Mouse (Mus musculus): ENCODE data around the gene Mafb. TPM values are rescaled to one million over a fixed set of nuclear protein-coding genes. Genes with fewer than 3 reads are reported as not detected.
A peak's percentile ranks its signal among the peaks of the same experiment; 100 is the strongest.

The Mafb gene
- polyA plus RNA-seq (2015; fragmentation: Nextera tagmentation; extraction: Ambion mirVana) = 20.7 and 22.3 TPM in 2 replicates

DNA sequence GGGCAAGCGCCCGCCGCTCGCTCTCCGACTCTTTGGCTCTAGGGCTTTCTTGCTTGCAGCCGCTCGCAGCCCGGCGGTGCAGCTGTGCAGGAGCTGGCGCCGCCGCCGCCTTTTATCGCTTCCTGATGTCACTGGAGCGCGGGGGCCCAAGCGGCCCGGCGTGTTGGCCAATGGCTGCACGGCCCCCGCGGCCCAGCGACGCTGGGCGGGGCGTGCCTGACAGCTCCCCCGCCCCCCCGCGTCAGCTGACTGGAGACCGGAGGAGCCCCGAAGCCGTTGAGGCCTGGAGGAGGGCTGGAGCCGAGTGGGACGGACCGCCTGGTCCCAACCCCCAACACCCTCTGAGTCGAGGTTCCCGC, at the start of gene Mafb:
Gene Mafb (minus strand): TSS at position 86 of the 359 bp plus-strand sequence.
- Histone ChIP-seq H3K36me3 (no peaks in the 10 kb centered on the region), H3K9ac (peak within 1 kb of the TSS; percentile 80), H3K9me3 (no peaks in the 10 kb centered on the region), H3K4me1 (replicated peaks) (peaks cover 60% of the 10 kb centered on the region), H3K27me3 (peaks cover 83% of the 10 kb centered on the region), H3K4me3 (peak within 1 kb of the TSS; percentile 57), H3K4me2 (peak within 1 kb of the TSS; percentile 81), H3K27ac (replicated peaks) (peak within 1 kb of the TSS; percentile 84)
- peak; percentile 93 for ATAC-seq (ENCODE audit: low read depth)
- 2% methylated on average over 26 of the region's 37 CpGs for WGBS

DNA sequence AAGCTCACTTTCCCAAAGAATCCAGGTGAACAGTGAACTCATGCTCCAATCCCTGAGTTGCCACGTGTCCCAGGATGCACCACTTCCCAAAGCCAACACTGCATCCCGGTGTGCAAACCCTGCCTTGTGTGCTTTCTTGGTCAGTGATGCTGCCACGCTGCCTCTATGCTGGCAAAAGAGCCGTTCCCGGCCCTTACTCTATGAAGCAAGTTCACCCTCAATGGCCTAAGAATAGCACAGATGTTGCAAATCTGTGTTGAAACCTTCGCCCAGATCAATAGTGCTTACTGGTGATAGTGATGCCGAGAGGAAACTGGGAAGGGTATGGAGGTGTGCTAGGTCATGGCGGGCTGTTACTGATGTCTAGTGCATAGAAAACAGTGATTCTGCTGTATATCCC, 48.3 kb upstream of the Mafb start:
- no peaks in the 10 kb centered on the region for H3K36me3 ChIP-seq
- no peak for ATAC-seq (ENCODE audit: low read depth)
- WGBS = 97% methylated on average over 8 of the region's 8 CpGs
- no peaks in the 10 kb centered on the region for H3K9me3 ChIP-seq
- H3K4me3 ChIP-seq = no peak overlapping the region
- H3K9ac ChIP-seq = no peak overlapping the region
- H3K27me3 ChIP-seq = peaks cover 18% of the 10 kb centered on the region
- peaks cover 12% of the 10 kb centered on the region; the same call in 1 of the 2 replicates for H3K4me1 ChIP-seq (replicated peaks)
- no peak overlapping the region for H3K4me2 ChIP-seq
- no peak overlapping the region for H3K27ac ChIP-seq (replicated peaks)

DNA sequence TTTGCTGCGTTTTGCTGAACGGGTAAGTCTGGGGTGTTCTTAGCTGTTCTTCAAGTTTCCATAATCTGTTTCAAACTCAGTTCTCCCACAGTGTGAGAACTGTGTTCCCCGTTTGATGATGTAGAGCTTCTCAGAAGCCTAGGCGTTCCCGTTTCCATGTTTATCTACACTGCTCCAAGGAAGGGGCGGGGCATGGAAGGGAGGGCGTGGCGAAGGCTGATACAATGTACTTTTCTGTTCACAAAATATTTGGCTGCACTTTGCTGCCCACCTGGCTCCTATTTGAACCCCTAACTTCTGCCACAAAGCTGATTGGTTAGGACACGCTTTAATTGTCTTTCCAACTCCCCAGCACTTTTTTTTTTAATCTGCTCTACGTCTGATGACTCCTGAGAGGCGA, 47.9 kb upstream of the Mafb start:
- Histone ChIP-seq H3K9me3 (no peaks in the 10 kb centered on the region), H3K4me2 (no peak overlapping the region), H3K4me1 (replicated peaks) (peaks cover 12% of the 10 kb centered on the region; the same call in 1 of the 2 replicates), H3K27me3 (peaks cover 18% of the 10 kb centered on the region), H3K4me3 (no peak overlapping the region), H3K27ac (replicated peaks) (no peak overlapping the region), H3K9ac (no peak overlapping the region), H3K36me3 (no peaks in the 10 kb centered on the region)
- no peak for ATAC-seq (ENCODE audit: low read depth)
- 93% methylated on average over 11 of the region's 11 CpGs for WGBS

DNA sequence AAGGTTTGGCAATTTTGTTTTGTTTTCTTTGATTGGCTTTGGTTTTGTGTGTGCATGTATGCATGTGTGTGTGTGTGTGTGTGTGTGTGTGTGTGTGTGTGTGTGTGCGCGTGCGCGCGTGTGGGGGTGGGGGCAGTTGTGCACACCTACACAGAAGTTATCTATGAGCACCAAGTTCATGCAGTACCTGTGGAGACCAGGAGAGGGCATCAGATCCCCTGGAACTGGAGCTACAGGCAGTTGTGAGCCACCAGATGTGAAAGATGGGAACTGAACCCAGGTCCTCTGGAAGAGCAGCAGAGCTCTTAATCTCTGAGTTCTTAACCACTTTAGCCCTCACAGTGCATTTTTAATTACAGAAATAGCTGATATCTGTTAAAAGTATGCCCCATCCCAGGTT, 47.1 kb upstream of the Mafb start:
- H3K4me2 ChIP-seq = no peak overlapping the region
- peaks cover 15% of the 10 kb centered on the region for H3K27me3 ChIP-seq
- H3K9me3 ChIP-seq = no peaks in the 10 kb centered on the region
- no peak overlapping the region for H3K4me3 ChIP-seq
- WGBS = 94% methylated on average over 5 of the region's 5 CpGs
- H3K36me3 ChIP-seq = no peaks in the 10 kb centered on the region
- no peak for ATAC-seq (ENCODE audit: low read depth)
- no peak overlapping the region for H3K9ac ChIP-seq
- peaks cover 12% of the 10 kb centered on the region; the same call in 1 of the 2 replicates for H3K4me1 ChIP-seq (replicated peaks)
- H3K27ac ChIP-seq (replicated peaks) = no peak overlapping the region

DNA sequence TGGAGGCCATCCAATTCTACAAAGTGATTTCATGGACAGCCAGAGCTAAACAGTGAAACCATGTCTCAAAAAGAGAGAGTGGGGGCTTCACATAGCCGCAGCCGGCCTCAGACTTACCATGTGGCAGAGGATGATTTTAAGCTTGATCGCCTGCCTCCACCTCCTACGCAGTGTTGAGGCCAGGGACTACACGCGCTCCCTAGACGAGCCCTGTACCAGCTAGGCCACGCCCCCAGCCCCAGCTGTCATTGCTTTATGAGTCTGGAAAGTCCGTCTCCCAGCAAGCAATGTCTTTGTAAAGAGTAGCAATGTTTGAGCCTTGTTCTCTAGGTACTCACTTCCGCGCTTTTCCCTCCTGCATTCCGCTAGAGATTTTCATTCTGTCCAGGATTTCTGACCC, 46.2 kb upstream of the Mafb start:
- H3K36me3 ChIP-seq = no peaks in the 10 kb centered on the region
- peaks cover 12% of the 10 kb centered on the region; the same call in 1 of the 2 replicates for H3K4me1 ChIP-seq (replicated peaks)
- H3K27ac ChIP-seq (replicated peaks) = no peak overlapping the region
- ATAC-seq (ENCODE audit: low read depth) = no peak
- H3K9me3 ChIP-seq = no peaks in the 10 kb centered on the region
- peaks cover 16% of the 10 kb centered on the region for H3K27me3 ChIP-seq
- H3K4me2 ChIP-seq = no peak overlapping the region
- no peak overlapping the region for H3K4me3 ChIP-seq
- WGBS = 37% methylated on average over 12 of the region's 12 CpGs
- no peak overlapping the region for H3K9ac ChIP-seq

DNA sequence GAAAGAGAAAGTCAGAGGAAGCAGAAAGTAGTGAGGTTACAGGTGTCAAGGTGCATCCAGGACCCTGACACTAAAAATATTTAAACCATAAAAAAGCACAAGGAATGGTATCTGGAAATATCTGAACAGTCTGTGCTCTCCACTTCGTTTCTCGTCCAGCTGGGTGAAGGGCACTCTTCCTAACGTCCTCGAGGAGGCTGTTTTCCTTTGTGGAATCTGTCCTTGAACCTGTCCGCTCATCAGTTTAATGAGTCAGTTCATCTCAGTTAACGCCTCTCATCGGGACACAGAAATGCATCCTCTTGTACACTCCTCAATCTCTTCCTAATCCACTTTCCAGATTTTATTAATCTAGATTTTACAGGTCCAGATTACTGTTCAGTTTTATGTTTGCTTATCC, 44.6 kb upstream of the Mafb start:
- H3K9me3 ChIP-seq = no peaks in the 10 kb centered on the region
- H3K4me3 ChIP-seq = no peak overlapping the region
- WGBS = 81% methylated on average over 7 of the region's 7 CpGs
- no peaks in the 10 kb centered on the region for H3K36me3 ChIP-seq
- peaks cover 9% of the 10 kb centered on the region; the same call in 1 of the 2 replicates for H3K4me1 ChIP-seq (replicated peaks)
- peaks cover 19% of the 10 kb centered on the region for H3K27me3 ChIP-seq
- H3K9ac ChIP-seq = no peak overlapping the region
- no peak for ATAC-seq (ENCODE audit: low read depth)
- H3K4me2 ChIP-seq = no peak overlapping the region
- H3K27ac ChIP-seq (replicated peaks) = no peak overlapping the region

DNA sequence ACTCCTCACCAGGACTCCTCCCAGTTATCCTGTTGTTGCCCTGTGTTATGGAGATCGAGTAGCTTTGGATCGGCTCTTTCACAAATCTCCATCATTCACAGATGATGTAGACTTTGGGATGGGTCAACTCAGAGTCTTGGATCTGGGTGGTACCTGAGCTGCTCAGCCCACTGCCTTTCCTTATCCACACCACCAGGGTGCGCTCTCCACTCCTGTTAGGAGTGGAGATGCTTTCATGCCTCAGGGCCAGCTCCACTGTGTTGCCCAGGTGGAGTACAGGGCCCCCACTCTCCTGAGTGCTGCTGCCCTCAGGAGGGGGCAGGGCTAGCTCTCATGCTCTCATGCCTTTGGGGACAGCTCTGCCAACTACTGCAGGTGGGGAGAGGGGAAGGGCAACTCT, 40.9 kb upstream of the Mafb start:
- Histone ChIP-seq H3K9me3 (no peaks in the 10 kb centered on the region), H3K36me3 (no peaks in the 10 kb centered on the region), H3K9ac (no peak overlapping the region), H3K27ac (replicated peaks) (no peak overlapping the region), H3K27me3 (peaks cover 19% of the 10 kb centered on the region), H3K4me3 (no peak overlapping the region), H3K4me2 (no peak overlapping the region), H3K4me1 (replicated peaks) (no peaks in the 10 kb centered on the region; the same call in 1 of the 2 replicates)
- no peak for ATAC-seq (ENCODE audit: low read depth)
- 84% methylated on average over 3 of the region's 3 CpGs for WGBS

DNA sequence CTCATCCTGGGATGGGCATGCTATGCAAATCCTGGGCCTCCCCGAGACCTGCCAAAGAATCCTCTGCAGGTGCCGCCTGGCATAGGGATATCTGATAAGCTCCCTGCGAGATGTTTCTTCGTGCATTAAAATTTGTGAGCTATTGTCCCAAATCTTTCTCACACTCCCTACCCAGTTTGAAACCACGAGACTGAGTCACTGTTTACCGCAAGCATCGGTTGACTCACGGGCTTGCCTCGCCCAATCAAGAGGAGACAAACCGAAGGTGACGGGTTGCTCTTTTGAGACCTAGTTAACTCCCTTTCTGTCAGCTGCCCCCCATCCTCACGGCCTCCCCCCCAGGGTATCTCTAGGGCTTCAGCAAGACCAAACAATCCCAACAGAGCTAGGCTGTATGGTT, 30.9 kb upstream of the Mafb start:
- no peak for ATAC-seq (ENCODE audit: low read depth)
- Histone ChIP-seq H3K4me1 (replicated peaks) (peaks cover 22% of the 10 kb centered on the region), H3K4me3 (no peak overlapping the region), H3K27me3 (peaks cover 33% of the 10 kb centered on the region), H3K9me3 (no peaks in the 10 kb centered on the region), H3K9ac (no peak overlapping the region), H3K4me2 (no peak overlapping the region), H3K36me3 (no peaks in the 10 kb centered on the region), H3K27ac (replicated peaks) (no peak overlapping the region)
- WGBS = 84% methylated on average over 12 of the region's 12 CpGs

DNA sequence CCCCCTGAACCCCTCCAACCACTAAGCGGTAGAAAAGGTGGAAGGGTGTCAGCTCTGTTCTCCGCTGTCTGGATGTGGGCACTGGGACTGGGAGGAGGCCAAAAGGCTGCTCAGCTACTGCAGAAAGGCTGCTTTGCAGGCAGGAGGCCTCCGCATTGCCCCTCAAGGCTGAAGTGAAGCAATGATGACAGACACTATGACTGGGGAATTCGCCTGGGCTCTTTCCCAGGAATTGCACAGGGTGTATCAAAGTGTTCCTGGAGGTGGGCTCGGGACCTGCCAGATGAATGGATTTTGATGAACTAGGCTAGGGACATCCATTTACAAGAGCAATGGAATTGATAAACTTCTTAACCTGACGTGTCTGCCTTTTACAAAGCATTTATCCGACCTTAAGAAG, 27.9 kb upstream of the Mafb start:
- H3K27ac ChIP-seq (replicated peaks) = peak overlapping the region; percentile 49; the same call in 1 of the 2 replicates
- no peak for ATAC-seq (ENCODE audit: low read depth)
- peaks cover 22% of the 10 kb centered on the region for H3K4me1 ChIP-seq (replicated peaks)
- no peaks in the 10 kb centered on the region for H3K9me3 ChIP-seq
- H3K27me3 ChIP-seq = peaks cover 45% of the 10 kb centered on the region
- no peak overlapping the region for H3K4me3 ChIP-seq
- H3K9ac ChIP-seq = no peak overlapping the region
- H3K36me3 ChIP-seq = no peaks in the 10 kb centered on the region
- WGBS = 64% methylated on average over 7 of the region's 7 CpGs
- no peak overlapping the region for H3K4me2 ChIP-seq

DNA sequence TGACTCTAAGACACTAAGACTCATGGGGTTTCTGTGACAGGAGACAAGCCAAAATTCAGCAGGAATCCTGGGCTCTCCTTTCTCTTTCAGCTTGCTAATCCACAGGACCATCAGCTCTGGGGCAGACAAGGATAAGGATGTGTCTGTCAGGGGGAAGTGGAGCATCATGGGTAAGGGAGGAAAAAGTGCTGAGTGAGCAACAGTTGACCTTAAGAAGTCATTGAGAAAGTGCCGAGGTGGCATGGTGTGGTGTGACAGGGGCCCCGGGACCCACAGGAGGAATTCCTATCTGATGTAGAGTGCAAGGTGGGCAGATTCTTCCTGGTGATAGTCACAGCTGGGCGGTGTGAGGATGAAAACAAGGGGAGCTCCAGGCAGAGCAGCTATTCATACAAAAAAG, 25.8 kb upstream of the Mafb start:
- Histone ChIP-seq H3K9me3 (no peaks in the 10 kb centered on the region), H3K36me3 (no peaks in the 10 kb centered on the region), H3K4me3 (no peak overlapping the region), H3K9ac (no peak overlapping the region), H3K4me2 (no peak overlapping the region), H3K4me1 (replicated peaks) (peaks cover 28% of the 10 kb centered on the region), H3K27ac (replicated peaks) (no peak overlapping the region), H3K27me3 (peaks cover 49% of the 10 kb centered on the region)
- 83% methylated on average over 3 of the region's 3 CpGs for WGBS
- ATAC-seq (ENCODE audit: low read depth) = no peak

DNA sequence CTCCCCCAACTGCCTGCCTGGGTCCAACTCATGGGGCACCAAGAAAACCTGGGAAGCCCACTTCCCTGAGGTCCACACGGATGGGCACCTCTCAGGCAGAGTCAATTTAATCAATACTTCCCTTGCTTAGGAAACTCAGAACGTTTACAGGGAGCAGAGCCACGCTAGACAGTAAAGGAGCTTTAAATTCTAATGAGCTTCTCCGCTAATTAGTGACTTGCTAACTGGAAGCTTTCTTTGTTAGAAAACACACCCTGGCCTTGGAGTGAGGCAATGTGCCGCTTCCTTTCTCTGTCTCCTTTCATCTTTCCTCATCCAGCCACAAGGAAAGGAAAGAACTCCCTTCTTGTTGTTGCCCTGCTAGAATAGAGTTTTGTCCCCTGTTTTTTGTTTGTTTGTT, 21.7 kb upstream of the Mafb start:
- WGBS = 14% methylated on average over 5 of the region's 5 CpGs
- Histone ChIP-seq H3K4me3 (no peak overlapping the region), H3K4me2 (no peak overlapping the region), H3K27ac (replicated peaks) (no peak overlapping the region), H3K9ac (no peak overlapping the region), H3K36me3 (no peaks in the 10 kb centered on the region), H3K4me1 (replicated peaks) (0 out of 2 replicates have a peak, but pooled peaks cover 6% of the 10 kb centered on the region), H3K27me3 (peaks cover 76% of the 10 kb centered on the region), H3K9me3 (no peaks in the 10 kb centered on the region)
- ATAC-seq (ENCODE audit: low read depth) = no peak

DNA sequence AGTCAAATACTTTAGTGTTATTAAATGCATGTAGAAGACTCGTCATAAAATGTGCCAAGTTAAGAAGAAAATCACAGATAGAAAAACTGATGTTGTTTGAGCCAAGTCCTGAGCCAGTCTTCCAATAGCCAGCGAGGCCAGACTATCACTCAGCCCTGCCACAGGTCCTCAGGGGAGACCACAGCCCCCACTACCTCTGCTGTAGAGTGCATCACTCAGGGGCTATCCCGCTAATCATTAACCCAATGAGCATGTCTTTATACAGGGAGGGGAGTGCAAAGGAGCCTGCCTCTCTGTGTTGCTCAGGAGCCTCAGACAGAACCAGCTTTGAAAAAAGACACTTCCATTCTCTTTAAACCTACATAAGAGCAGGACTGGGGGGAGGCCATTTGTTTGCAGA, 16.6 kb upstream of the Mafb start:
- H3K9me3 ChIP-seq = no peaks in the 10 kb centered on the region
- no peak overlapping the region for H3K4me2 ChIP-seq
- no peak overlapping the region for H3K4me3 ChIP-seq
- peaks cover 93% of the 10 kb centered on the region for H3K27me3 ChIP-seq
- 27% methylated on average over 3 of the region's 3 CpGs for WGBS
- no peak overlapping the region for H3K9ac ChIP-seq
- no peak for ATAC-seq (ENCODE audit: low read depth)
- no peak overlapping the region for H3K27ac ChIP-seq (replicated peaks)
- peaks cover 13% of the 10 kb centered on the region; the same call in 1 of the 2 replicates for H3K4me1 ChIP-seq (replicated peaks)
- no peaks in the 10 kb centered on the region for H3K36me3 ChIP-seq

DNA sequence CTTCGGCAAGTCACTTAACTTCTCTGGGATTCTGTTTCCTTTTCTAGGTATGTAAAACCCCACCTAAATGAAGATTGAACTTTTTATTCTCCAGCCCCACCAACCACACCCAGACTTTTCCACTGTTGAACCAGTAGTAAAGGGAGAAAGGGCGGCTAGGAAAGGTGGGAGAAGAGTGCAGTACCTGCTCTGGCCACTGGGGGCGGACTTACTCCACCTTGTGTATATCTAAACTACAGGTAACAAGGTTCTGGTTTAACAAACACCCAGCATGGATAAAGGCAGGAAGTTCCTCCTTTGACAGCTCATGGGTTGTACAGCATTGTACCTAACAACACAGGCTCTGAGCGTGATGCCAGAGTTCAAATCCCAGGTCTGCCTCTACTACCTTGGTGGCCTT, 11.4 kb upstream of the Mafb start:
- Histone ChIP-seq H3K4me1 (replicated peaks) (peaks cover 12% of the 10 kb centered on the region), H3K27ac (replicated peaks) (no peak overlapping the region), H3K9me3 (no peaks in the 10 kb centered on the region), H3K4me3 (no peak overlapping the region), H3K9ac (no peak overlapping the region), H3K36me3 (no peaks in the 10 kb centered on the region), H3K4me2 (no peak overlapping the region), H3K27me3 (peaks cover 98% of the 10 kb centered on the region)
- WGBS = 39% methylated on average over 4 of the region's 4 CpGs
- ATAC-seq (ENCODE audit: low read depth) = no peak
